Mouse (Mus musculus): Measurements from ENCODE around the gene Osbpl3. TPM values are rescaled to one million over a fixed set of nuclear protein-coding genes. Genes with fewer than 3 reads are reported as not detected.

Osbpl3 gene
- total RNA-seq, 2 experiments from 2014 or later, result 35.0 to 40.1 TPM

GRCm38 (mm10) chr6:50261201-50261921, 194.6 kb downstream of the Osbpl3 start:
- intact Hi-C loops (cut with DNase I), result no loop called here
- DNase-seq (ENCODE audit: low spot score in 2 of 2), result peak; percentile 85 to 86

GRCm38 (mm10) chr6:50255356-50255755, 200.6 kb downstream of the Osbpl3 start:
- intact Hi-C loops (cut with DNase I), result no loop called here

GRCm38 (mm10) chr6:50254723-50255184, 201.2 kb downstream of the Osbpl3 start:
- DNase-seq (ENCODE audit: low spot score in 2 of 2), result peak; percentile 41 to 89
- intact Hi-C loops (cut with DNase I), result no loop called here

More at GRCm38 (mm10) chr6:50255356-50255755, 200.6 kb downstream of the Osbpl3 start:
- no peak for DNase-seq (ENCODE audit: low spot score in 2 of 2)

- peak in 1 of 2 experiments; percentile 20 for DNase-seq (ENCODE audit: low spot score in 2 of 2)
- intact Hi-C loops (cut with DNase I), result no loop called here
Observed at GRCm38 (mm10) chr6:50252690-50253089, 203.3 kb downstream of the Osbpl3 start.

GRCm38 (mm10) chr6:50247791-50248190, 208.2 kb downstream of the Osbpl3 start:
- DNase-seq (ENCODE audit: low spot score in 2 of 2), result no peak

GRCm38 (mm10) chr6:50247356-50247755, 208.6 kb downstream of the Osbpl3 start:
- DNase-seq (ENCODE audit: low spot score in 2 of 2), result no peak
- intact Hi-C loops (cut with DNase I), result no loop called here

More at GRCm38 (mm10) chr6:50247791-50248190, 208.2 kb downstream of the Osbpl3 start:
- intact Hi-C loops (cut with DNase I), result no loop called here

GRCm38 (mm10) chr6:50244967-50245366, 211.0 kb downstream of the Osbpl3 start:
- no peak for DNase-seq (ENCODE audit: low spot score in 2 of 2)
- intact Hi-C loops (cut with DNase I), result no loop called here

- intact Hi-C loops (cut with DNase I), result no loop called here
- DNase-seq (ENCODE audit: low spot score in 2 of 2), result no peak
Observed at GRCm38 (mm10) chr6:50244126-50244525, 211.9 kb downstream of the Osbpl3 start.

Other genes with a start within 250 kb of the Osbpl3 start
- gene Gsdme, start 192.3 kb downstream of the Osbpl3 start, total RNA-seq (2021), result 10 to 100 TPM; 10.7 to 11.1 TPM
- 10 to 100 TPM; 45.3 to 47.7 TPM for gene Cycs, start 110.3 kb upstream of the Osbpl3 start, total RNA-seq (2021)
- gene 4921507P07Rik, start 140.4 kb upstream of the Osbpl3 start, total RNA-seq (2021), result under 1 TPM; 0.30 to 0.41 TPM
- gene Npvf, start 198.2 kb upstream of the Osbpl3 start, total RNA-seq (2021), result not detected